Mouse (Mus musculus): ENCODE measurements around the gene Ntm. TPM values are rescaled to one million over a fixed set of nuclear protein-coding genes. Genes with fewer than 3 reads are reported as not detected.

Gene Ntm
- polyA plus RNA-seq, 1 experiment from 2014 or later = 0.76 TPM

DNA sequence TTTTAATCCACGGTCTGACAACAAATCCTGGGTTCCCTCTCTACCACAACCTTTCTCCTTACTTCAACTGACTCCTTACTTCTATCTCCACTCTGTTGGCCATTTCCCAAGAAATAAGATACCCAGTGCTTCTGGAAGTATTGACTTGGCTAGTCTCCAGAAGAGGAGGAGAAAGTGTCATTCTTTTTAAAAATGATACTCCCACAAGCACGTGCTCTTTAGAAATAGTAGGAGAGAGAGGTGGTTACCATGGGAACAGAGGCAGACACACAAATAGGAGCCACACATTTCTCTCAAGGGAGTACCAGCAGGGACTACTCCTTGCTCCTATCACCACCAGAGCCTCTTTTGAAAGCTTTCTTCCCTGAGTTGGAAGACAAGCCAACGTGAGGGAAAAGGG lies 645.3 kb downstream of the Ntm start:
- no peaks in the 10 kb centered on the region for H3K27me3 ChIP-seq (replicated peaks; ENCODE audit: insufficient read depth, low read length)
- H3K36me3 ChIP-seq (ENCODE audit: insufficient read depth, low read length) = no peaks in the 10 kb centered on the region
- 20% methylated on average over 3 of the region's 3 CpGs for WGBS
- H3K4me1 ChIP-seq (ENCODE audit: insufficient read depth, low read depth, low read length) = 0 out of 2 replicates have a peak, but pooled peaks cover 3% of the 10 kb centered on the region
- no peak overlapping the region for H3K27ac ChIP-seq (ENCODE audit: low read length)
- TF ChIP-seq EP300 (IDR thresholded peaks at IDR 0.05) (no peak), CTCF (IDR thresholded peaks at IDR 0.05) (no peak)
- ATAC-seq (no peak), DNase-seq (ENCODE audit: low spot score) (peak; percentile 36)
- no peaks in the 10 kb centered on the region for H3K9me3 ChIP-seq (ENCODE audit: low read length)
- H3K4me2 ChIP-seq (replicated peaks; ENCODE audit: low read depth, low read length) = no peak overlapping the region
- H3K9ac ChIP-seq (replicated peaks; ENCODE audit: low read depth) = no peak overlapping the region
- H3K4me3 ChIP-seq (ENCODE audit: low read depth, low read length) = no peak overlapping the region

- 53% methylated on average over 8 of the region's 8 CpGs for WGBS
- no peak for ATAC-seq
- Histone ChIP-seq H3K36me3 (ENCODE audit: insufficient read depth, low read length) (no peaks in the 10 kb centered on the region), H3K27ac (ENCODE audit: low read length) (no peak overlapping the region), H3K4me2 (replicated peaks; ENCODE audit: low read depth, low read length) (no peak overlapping the region), H3K4me1 (ENCODE audit: insufficient read depth, low read depth, low read length) (0 out of 2 replicates have a peak, but pooled peaks cover 3% of the 10 kb centered on the region), H3K9ac (replicated peaks; ENCODE audit: low read depth) (no peak overlapping the region), H3K9me3 (ENCODE audit: low read length) (no peaks in the 10 kb centered on the region), H3K27me3 (replicated peaks; ENCODE audit: insufficient read depth, low read length) (no peaks in the 10 kb centered on the region), H3K4me3 (ENCODE audit: low read depth, low read length) (no peak overlapping the region)
- no peak for DNase-seq (ENCODE audit: low spot score)
- TF ChIP-seq EP300 (IDR thresholded peaks at IDR 0.05) (no peak), CTCF (IDR thresholded peaks at IDR 0.05) (no peak)
These were observed 647.1 kb downstream of the Ntm start for GRCm38 (mm10) chr9:29315842-29316241.

DNA sequence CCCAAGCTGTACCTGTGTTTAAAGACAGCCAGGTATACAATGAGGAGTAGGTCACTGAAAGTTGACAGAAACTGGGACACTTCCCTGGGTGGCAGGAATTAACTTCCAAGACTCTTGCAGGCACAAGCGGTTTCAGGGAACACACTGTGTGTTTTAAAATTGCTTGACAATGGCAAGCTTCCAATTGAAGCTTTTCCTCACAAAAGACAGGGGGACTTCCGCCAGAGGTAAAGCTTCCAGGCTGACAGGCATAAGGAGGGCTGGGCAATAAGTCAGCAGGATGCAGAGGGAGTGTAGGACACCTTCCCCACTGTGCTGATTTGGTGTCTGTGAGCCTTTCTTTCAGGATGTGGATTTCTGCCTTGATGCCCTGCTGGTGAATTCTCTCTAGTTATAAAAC lies 656.0 kb downstream of the Ntm start:
- no peak overlapping the region for H3K9ac ChIP-seq (replicated peaks; ENCODE audit: low read depth)
- no peak for ATAC-seq
- TF ChIP-seq EP300 (IDR thresholded peaks at IDR 0.05) (no peak), CTCF (IDR thresholded peaks at IDR 0.05) (no peak)
- no peak for DNase-seq (ENCODE audit: low spot score)
- H3K27me3 ChIP-seq (replicated peaks; ENCODE audit: insufficient read depth, low read length) = no peaks in the 10 kb centered on the region
- no peaks in the 10 kb centered on the region for H3K4me1 ChIP-seq (ENCODE audit: insufficient read depth, low read depth, low read length)
- no peaks in the 10 kb centered on the region for H3K9me3 ChIP-seq (ENCODE audit: low read length)
- WGBS = 15% methylated on average over 2 of the region's 2 CpGs
- no peak overlapping the region for H3K27ac ChIP-seq (ENCODE audit: low read length)
- H3K4me2 ChIP-seq (replicated peaks; ENCODE audit: low read depth, low read length) = no peak overlapping the region
- no peaks in the 10 kb centered on the region for H3K36me3 ChIP-seq (ENCODE audit: insufficient read depth, low read length)
- no peak overlapping the region for H3K4me3 ChIP-seq (ENCODE audit: low read depth, low read length)

GRCm38 (mm10) chr9:29298340-29298739 lies 664.6 kb downstream of the Ntm start:
- WGBS = 78% methylated on average over 3 of the region's 3 CpGs
- no peak overlapping the region for H3K9ac ChIP-seq (replicated peaks; ENCODE audit: low read depth)
- TF ChIP-seq CTCF (IDR thresholded peaks at IDR 0.05) (no peak), EP300 (IDR thresholded peaks at IDR 0.05) (no peak)
- H3K4me2 ChIP-seq (replicated peaks; ENCODE audit: low read depth, low read length) = no peak overlapping the region
- no peaks in the 10 kb centered on the region for H3K27me3 ChIP-seq (replicated peaks; ENCODE audit: insufficient read depth, low read length)
- DNase-seq (ENCODE audit: low spot score) (no peak), ATAC-seq (no peak)
- H3K4me1 ChIP-seq (ENCODE audit: insufficient read depth, low read depth, low read length) = no peaks in the 10 kb centered on the region
- no peaks in the 10 kb centered on the region for H3K9me3 ChIP-seq (ENCODE audit: low read length)
- no peaks in the 10 kb centered on the region for H3K36me3 ChIP-seq (ENCODE audit: insufficient read depth, low read length)
- no peak overlapping the region for H3K4me3 ChIP-seq (ENCODE audit: low read depth, low read length)
- no peak overlapping the region for H3K27ac ChIP-seq (ENCODE audit: low read length)

DNA sequence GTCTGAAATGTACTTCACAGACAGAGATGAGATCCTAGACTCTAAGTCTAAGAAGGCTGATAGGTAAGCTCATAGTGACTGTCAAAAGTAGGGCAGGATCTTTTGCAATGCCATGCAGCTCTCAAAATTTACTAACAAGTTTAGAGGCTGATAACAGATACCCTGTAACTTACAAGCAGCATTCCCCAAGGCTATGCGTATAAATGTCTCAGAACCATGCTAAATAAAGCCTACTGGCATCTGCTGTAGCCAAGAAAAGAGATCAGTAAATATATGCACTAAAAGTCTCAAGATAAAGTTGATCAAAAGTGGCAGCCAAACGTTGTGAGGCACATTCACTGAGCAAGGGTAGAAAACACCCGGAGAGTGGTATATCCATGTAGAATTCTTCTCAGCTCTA lies 666.2 kb downstream of the Ntm start:
- ATAC-seq = no peak
- 70% methylated on average over 3 of the region's 3 CpGs for WGBS
- H3K4me2 ChIP-seq (replicated peaks; ENCODE audit: low read depth, low read length) = no peak overlapping the region
- no peak overlapping the region for H3K9ac ChIP-seq (replicated peaks; ENCODE audit: low read depth)
- no peak overlapping the region for H3K27ac ChIP-seq (ENCODE audit: low read length)
- no peaks in the 10 kb centered on the region for H3K4me1 ChIP-seq (ENCODE audit: insufficient read depth, low read depth, low read length)
- H3K4me3 ChIP-seq (ENCODE audit: low read depth, low read length) = no peak overlapping the region
- no peak for DNase-seq (ENCODE audit: low spot score)
- H3K9me3 ChIP-seq (ENCODE audit: low read length) = no peaks in the 10 kb centered on the region
- H3K36me3 ChIP-seq (ENCODE audit: insufficient read depth, low read length) = no peaks in the 10 kb centered on the region
- TF ChIP-seq CTCF (IDR thresholded peaks at IDR 0.05) (no peak), EP300 (IDR thresholded peaks at IDR 0.05) (no peak)
- no peaks in the 10 kb centered on the region for H3K27me3 ChIP-seq (replicated peaks; ENCODE audit: insufficient read depth, low read length)

DNA sequence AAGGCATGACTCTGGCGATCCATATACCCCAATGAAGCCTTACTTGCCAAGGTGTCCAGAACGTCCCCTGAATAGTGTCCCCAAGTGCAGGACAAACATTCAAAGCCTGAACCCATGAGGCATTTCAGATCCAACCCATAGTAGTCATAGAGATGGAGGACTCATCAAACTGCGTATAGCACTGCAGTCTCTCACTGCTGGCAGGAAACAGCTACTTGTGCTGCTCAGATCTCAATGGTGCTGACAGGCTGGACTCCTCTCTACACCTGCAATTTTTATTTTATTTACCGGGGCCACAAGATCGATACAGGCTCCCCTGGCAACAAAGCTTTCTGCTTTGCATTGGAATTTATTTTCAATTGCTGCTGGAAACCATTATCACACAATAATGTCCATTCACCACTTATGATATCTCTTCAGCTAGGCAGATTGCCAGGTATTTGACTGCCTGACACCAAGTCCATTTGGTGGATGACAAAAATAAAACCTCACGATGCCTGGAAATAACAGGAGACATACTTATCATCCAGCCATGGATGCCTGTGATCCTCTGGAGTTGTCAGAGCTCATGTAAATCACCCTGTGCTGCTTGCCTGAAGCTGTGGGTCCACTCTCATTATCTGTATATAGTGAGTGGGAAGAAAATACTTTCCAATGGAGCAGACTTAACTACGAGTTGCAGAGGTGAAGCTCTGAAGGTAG lies 674.8 kb downstream of the Ntm start:
- Histone ChIP-seq H3K9me3 (ENCODE audit: low read length) (no peaks in the 10 kb centered on the region), H3K27ac (ENCODE audit: low read length) (no peak overlapping the region), H3K4me2 (replicated peaks; ENCODE audit: low read depth, low read length) (no peak overlapping the region), H3K27me3 (replicated peaks; ENCODE audit: insufficient read depth, low read length) (no peaks in the 10 kb centered on the region), H3K36me3 (ENCODE audit: insufficient read depth, low read length) (no peaks in the 10 kb centered on the region), H3K4me3 (ENCODE audit: low read depth, low read length) (no peak overlapping the region), H3K9ac (replicated peaks; ENCODE audit: low read depth) (no peak overlapping the region), H3K4me1 (ENCODE audit: insufficient read depth, low read depth, low read length) (no peaks in the 10 kb centered on the region)
- 45% methylated on average over 7 of the region's 7 CpGs for WGBS
- DNase-seq (ENCODE audit: low spot score) (no peak), ATAC-seq (no peak)
- no peak for TF ChIP-seq CTCF (IDR thresholded peaks at IDR 0.05)
- TF ChIP-seq EP300 (IDR thresholded peaks at IDR 0.05) = no peak

DNA sequence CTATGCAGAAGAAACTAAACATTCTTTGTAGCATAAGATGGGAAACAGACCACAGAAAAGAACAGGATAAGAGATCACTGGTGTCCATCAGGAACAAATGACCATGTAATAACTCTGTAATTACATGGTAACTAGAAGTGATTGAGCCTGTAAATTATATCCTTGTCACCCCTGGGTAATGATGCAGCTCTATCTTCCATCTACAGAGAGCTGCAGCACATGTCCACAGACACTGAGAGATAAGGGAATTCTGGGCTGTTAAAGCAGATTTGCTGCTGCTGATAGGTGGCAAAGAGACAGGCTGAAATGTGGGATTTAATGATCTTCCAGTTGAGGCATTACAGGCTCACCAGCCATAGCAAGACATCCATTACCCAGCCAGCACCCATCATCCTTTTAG lies 677.8 kb downstream of the Ntm start:
- Histone ChIP-seq H3K9me3 (ENCODE audit: low read length) (no peaks in the 10 kb centered on the region), H3K27me3 (replicated peaks; ENCODE audit: insufficient read depth, low read length) (no peaks in the 10 kb centered on the region), H3K4me2 (replicated peaks; ENCODE audit: low read depth, low read length) (no peak overlapping the region), H3K4me1 (ENCODE audit: insufficient read depth, low read depth, low read length) (no peaks in the 10 kb centered on the region), H3K36me3 (ENCODE audit: insufficient read depth, low read length) (no peaks in the 10 kb centered on the region), H3K4me3 (ENCODE audit: low read depth, low read length) (no peak overlapping the region), H3K27ac (ENCODE audit: low read length) (no peak overlapping the region), H3K9ac (replicated peaks; ENCODE audit: low read depth) (no peak overlapping the region)
- TF ChIP-seq CTCF (IDR thresholded peaks at IDR 0.05) (no peak), EP300 (IDR thresholded peaks at IDR 0.05) (no peak)
- no peak for ATAC-seq
- no peak for DNase-seq (ENCODE audit: low spot score)
